Mouse (Mus musculus) intestine, postnatal 0 days (tissue): Measurements from ENCODE around the gene Pcdh19. TPM values are rescaled to one million over a fixed set of nuclear protein-coding genes. Genes with fewer than 3 reads are reported as not detected.

Source experiments
- ATAC-seq: fragments of 200-750 bp; cut with Nextera tagmentation; 2 replicates; pipeline ENCODE4 v1.8.0; 2017; ENCODE audit warnings: mild to moderate bottlenecking, moderate TSS enrichment, moderate library complexity
- H3K27ac ChIP-seq: fragments of 300-500 bp; sonication (generic); 2 replicates; pipeline ENCODE4 v1.5.1; 2014; ENCODE audit warnings: mild to moderate bottlenecking, low read depth, low read length, moderate library complexity
- H3K27me3 ChIP-seq: fragments of 300-500 bp; sonication (generic); replicated peaks from 2 replicates; pipeline ENCODE4 v1.6.1; 2014; ENCODE audit warnings: low read length, mixed read lengths; ENCODE audit not compliant: control insufficient read depth, insufficient read depth
- H3K36me3 ChIP-seq: fragments of 300-500 bp; sonication (generic); 2 replicates; pipeline ENCODE4 v1.6.1; 2014; ENCODE audit warnings: mild to moderate bottlenecking, moderate library complexity; ENCODE audit not compliant: control insufficient read depth, insufficient read depth
- H3K4me1 ChIP-seq: fragments of 300-500 bp; sonication (generic); replicated peaks from 2 replicates; pipeline ENCODE4 v1.6.1; 2014; ENCODE audit warnings: antibody characterized with exemption, low read length, mixed read lengths; ENCODE audit not compliant: control insufficient read depth, insufficient read depth
- H3K4me2 ChIP-seq: fragments of 300-500 bp; sonication (generic); replicated peaks from 2 replicates; pipeline ENCODE4 v1.6.1; 2014; ENCODE audit warnings: low read depth, mild to moderate bottlenecking, moderate library complexity
- H3K4me3 ChIP-seq: fragments of 300-500 bp; sonication (generic); 2 replicates; pipeline ENCODE4 v1.5.1; 2014; ENCODE audit warnings: low read depth, low read length
- H3K9ac ChIP-seq: fragments of 300-500 bp; sonication (generic); 2 replicates; pipeline ENCODE4 v1.6.1; 2014; ENCODE audit warnings: mild to moderate bottlenecking, low read depth, low read length
- H3K9me3 ChIP-seq: fragments of 300-500 bp; sonication (generic); 2 replicates; pipeline ENCODE4 v1.6.1; 2016; ENCODE audit warnings: mixed run types; ENCODE audit not compliant: control insufficient read depth
- CTCF ChIP-seq: sonication (generic); IDR thresholded peaks from 2 replicates; pipeline ENCODE4 v1.5.1; 2016; ENCODE audit warnings: low read depth, mild to moderate bottlenecking, control low read depth, antibody characterized with exemption, moderate library complexity
- WGBS: fragments of 180-500 bp; shearing (Covaris S2); extraction: QIAGEN DNeasy Blood & Tissue Kit; methylation state at CpG from one replicate; pipeline ENCODE4 v1.1.7; 2014; 5-methylcytosine and 5-hydroxymethylcytosine counted together
- polyA plus RNA-seq: library from polyadenylated mRNA; unstranded; fragments of >200 nt; fragmentation: Nextera tagmentation; extraction: Ambion mirVana; gene quantifications from 2 replicates; pipeline ENCODE4 v1.2.1, GENCODE M21; 2015

Pcdh19 gene
- polyA plus RNA-seq, 1 experiment from 2014 or later = 1.3 TPM

- Histone ChIP-seq H3K4me2 (no peak overlapping the region), H3K27ac (no peak overlapping the region), H3K9me3 (no peaks in the 10 kb centered on the region), H3K4me3 (no peak overlapping the region), H3K27me3 (0 out of 2 replicates have a peak, but pooled peaks cover 3% of the 10 kb centered on the region), H3K4me1 (no peaks in the 10 kb centered on the region), H3K36me3 (no peaks in the 10 kb centered on the region), H3K9ac (no peak overlapping the region)
- ATAC-seq = no peak
- no peak for TF ChIP-seq CTCF
- 37% methylated on average over 4 of the region's 4 CpGs for whole genome bisulfite sequencing
These were observed 7.7 kb upstream of the Pcdh19 start for GRCm38 (mm10) chrX:133696461-133696860.

- peak; percentile 61 for ATAC-seq
- no peak overlapping the region for H3K27ac ChIP-seq
- H3K4me3 ChIP-seq = no peak overlapping the region
- no peak overlapping the region for H3K9ac ChIP-seq
- WGBS = 40% methylated on average over 5 of the region's 5 CpGs
- no peak overlapping the region for H3K4me2 ChIP-seq
- H3K4me1 ChIP-seq = no peaks in the 10 kb centered on the region
- no peak for TF ChIP-seq CTCF
- no peaks in the 10 kb centered on the region for H3K9me3 ChIP-seq
- no peaks in the 10 kb centered on the region for H3K36me3 ChIP-seq
- peaks cover 5% of the 10 kb centered on the region; the same call in 1 of the 2 replicates for H3K27me3 ChIP-seq
These were observed 4.4 kb upstream of the Pcdh19 start for GRCm38 (mm10) chrX:133693037-133693760.

- Histone ChIP-seq H3K9ac (no peak overlapping the region), H3K27ac (no peak overlapping the region), H3K9me3 (no peaks in the 10 kb centered on the region), H3K4me3 (no peak overlapping the region), H3K4me1 (no peaks in the 10 kb centered on the region), H3K36me3 (no peaks in the 10 kb centered on the region), H3K27me3 (peaks cover 9% of the 10 kb centered on the region), H3K4me2 (no peak overlapping the region)
- no peak for ATAC-seq
- WGBS = 33% methylated on average over 2 of the region's 2 CpGs
- TF ChIP-seq CTCF = no peak
These were observed 3.6 kb upstream of the Pcdh19 start for GRCm38 (mm10) chrX:133692392-133692790.

GRCm38 (mm10) chrX:133691581-133692391, 3.0 kb upstream of the Pcdh19 start:
- H3K4me1 ChIP-seq = no peaks in the 10 kb centered on the region
- no peak overlapping the region for H3K9ac ChIP-seq
- no peaks in the 10 kb centered on the region for H3K9me3 ChIP-seq
- H3K4me3 ChIP-seq = peak overlapping the region; percentile 26
- H3K27ac ChIP-seq = no peak overlapping the region
- WGBS = 13% methylated on average over 12 of the region's 12 CpGs
- no peaks in the 10 kb centered on the region for H3K36me3 ChIP-seq
- peak overlapping the region; percentile 55 for H3K4me2 ChIP-seq
- TF ChIP-seq CTCF = peak; percentile 67
- peaks cover 15% of the 10 kb centered on the region for H3K27me3 ChIP-seq
- peak; percentile 58; the same call in 1 of the 2 replicates for ATAC-seq

- H3K9me3 ChIP-seq = no peaks in the 10 kb centered on the region
- H3K4me2 ChIP-seq = peak overlapping the region; percentile 55
- TF ChIP-seq CTCF = no peak
- ATAC-seq = no peak
- H3K4me3 ChIP-seq = peak overlapping the region; percentile 26
- H3K4me1 ChIP-seq = no peaks in the 10 kb centered on the region
- H3K27ac ChIP-seq = no peak overlapping the region
- WGBS = 14% methylated on average over 11 of the region's 11 CpGs
- H3K9ac ChIP-seq = no peak overlapping the region
- H3K36me3 ChIP-seq = no peaks in the 10 kb centered on the region
- H3K27me3 ChIP-seq = peaks cover 20% of the 10 kb centered on the region
These were observed 2.0 kb upstream of the Pcdh19 start for GRCm38 (mm10) chrX:133690822-133691221.

- Histone ChIP-seq H3K9me3 (no peaks in the 10 kb centered on the region), H3K9ac (no peak overlapping the region), H3K27ac (no peak overlapping the region), H3K36me3 (no peaks in the 10 kb centered on the region), H3K27me3 (peaks cover 28% of the 10 kb centered on the region), H3K4me3 (peak overlapping the region; percentile 48), H3K4me1 (no peaks in the 10 kb centered on the region), H3K4me2 (peak overlapping the region; percentile 76)
- ATAC-seq = no peak
- TF ChIP-seq CTCF = no peak
- 22% methylated on average over 35 of the region's 35 CpGs for WGBS
These were observed 926 bp upstream of the Pcdh19 start for GRCm38 (mm10) chrX:133689576-133690250.
